Mouse (Mus musculus) olfactory bulb, adult 2 months (tissue): ENCODE data around the gene Gria4.

ENCODE experiments used
- CTCF ChIP-seq: fragments of 200-500 bp; IDR thresholded peaks from 2 replicates; pipeline ENCODE4 v1.5.1; 2012; ENCODE audit warnings: low read depth, mild to moderate bottlenecking, low read length, moderate library complexity; ENCODE audit not compliant: insufficient read depth
- POLR2A ChIP-seq: fragments of 200-500 bp; IDR thresholded peaks from 2 replicates; pipeline ENCODE4 v1.6.1; 2012; ENCODE audit warnings: mild to moderate bottlenecking, low read depth, low read length, moderate library complexity; ENCODE audit not compliant: insufficient read depth

- TF ChIP-seq CTCF (no peak), POLR2A (no peak)
These were observed 133.6 kb downstream of the Gria4 start for GRCm38 (mm10) chr9:4662421-4662820.
